Mouse (Mus musculus) forebrain, embryonic 13.5 days (tissue): ENCODE results near the gene Unc13c. TPM values are rescaled to one million over a fixed set of nuclear protein-coding genes. Genes with fewer than 3 reads are reported as not detected.
A peak's percentile ranks its signal among the peaks of the same experiment; 100 is the strongest.

ENCODE experiments used
- ATAC-seq: fragments of 200-750 bp; cut with Nextera tagmentation; 2 replicates; pipeline ENCODE4 v1.8.0; 2017
- H3K27ac ChIP-seq: fragments of 300-500 bp; sonication (generic); 2 replicates; pipeline ENCODE4 v1.5.1; 2015; ENCODE audit warnings: inconsistent platforms, mild to moderate bottlenecking, moderate library complexity
- H3K27me3 ChIP-seq: fragments of 300-500 bp; sonication (generic); 2 replicates; pipeline ENCODE4 v1.6.1; 2015; ENCODE audit warnings: mild to moderate bottlenecking, inconsistent platforms
- H3K36me3 ChIP-seq: fragments of 300-500 bp; sonication (generic); 2 replicates; pipeline ENCODE4 v1.6.1; 2015; ENCODE audit warnings: mild to moderate bottlenecking, inconsistent platforms; ENCODE audit not compliant: poor library complexity, severe bottlenecking
- H3K4me1 ChIP-seq: fragments of 300-500 bp; sonication (generic); 2 replicates; pipeline ENCODE4 v1.6.1; 2015; ENCODE audit warnings: inconsistent platforms
- H3K4me2 ChIP-seq: fragments of 300-500 bp; sonication (generic); 2 replicates; pipeline ENCODE4 v1.6.1; 2015; ENCODE audit warnings: inconsistent platforms, mild to moderate bottlenecking, moderate library complexity
- H3K4me3 ChIP-seq: fragments of 300-500 bp; sonication (generic); 2 replicates; pipeline ENCODE4 v1.5.1; 2015; ENCODE audit warnings: mild to moderate bottlenecking, inconsistent platforms
- H3K9ac ChIP-seq: fragments of 300-500 bp; sonication (generic); 2 replicates; pipeline ENCODE4 v1.6.1; 2015; ENCODE audit warnings: mild to moderate bottlenecking, inconsistent platforms
- H3K9me3 ChIP-seq: fragments of 300-500 bp; sonication (generic); replicated peaks from 2 replicates; pipeline ENCODE4 v1.6.1; 2016; ENCODE audit warnings: inconsistent platforms
- WGBS: fragments of 180-500 bp; shearing (Covaris S2); methylation state at CpG from one replicate; pipeline ENCODE4 v1.1.7; 2015; 5-methylcytosine and 5-hydroxymethylcytosine counted together
- polyA plus RNA-seq: library from polyadenylated mRNA; unstranded; fragments of >200 nt; fragmentation: Nextera tagmentation; extraction: Ambion mirVana; gene quantifications from 2 replicates; pipeline ENCODE4 v1.2.1, GENCODE M21; 2015

Gene Unc13c
- polyA plus RNA-seq, 1 experiment from 2014 or later: 0.87 TPM

DNA sequence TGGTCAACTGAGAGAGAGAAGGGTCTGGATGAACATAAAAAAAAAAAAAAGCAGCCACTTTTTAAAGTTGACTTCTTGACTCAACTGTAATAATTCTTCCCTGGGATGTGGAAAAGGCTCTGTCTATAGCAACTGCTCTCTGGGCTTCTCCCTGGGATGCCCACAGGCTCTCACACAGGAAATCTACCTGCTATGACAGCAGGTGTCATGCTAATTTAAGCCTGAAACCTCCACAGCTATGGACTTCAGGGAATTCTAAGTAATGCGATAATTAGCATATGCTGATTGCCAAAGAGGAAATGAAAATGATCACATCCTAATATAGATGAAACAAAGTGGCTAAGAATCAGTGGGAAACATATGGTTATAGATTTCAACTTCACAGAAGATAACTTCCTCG is 102.1 kb downstream of the Unc13c start:
- Histone ChIP-seq H3K4me1 (no peaks in the 10 kb centered on the region), H3K4me3 (no peak overlapping the region), H3K9ac (no peak overlapping the region), H3K27me3 (no peaks in the 10 kb centered on the region), H3K27ac (no peak overlapping the region), H3K9me3 (no peaks in the 10 kb centered on the region), H3K36me3 (no peaks in the 10 kb centered on the region), H3K4me2 (no peak overlapping the region)
- no peak for ATAC-seq
- WGBS: 86% methylated on average over 2 of the region's 2 CpGs

DNA sequence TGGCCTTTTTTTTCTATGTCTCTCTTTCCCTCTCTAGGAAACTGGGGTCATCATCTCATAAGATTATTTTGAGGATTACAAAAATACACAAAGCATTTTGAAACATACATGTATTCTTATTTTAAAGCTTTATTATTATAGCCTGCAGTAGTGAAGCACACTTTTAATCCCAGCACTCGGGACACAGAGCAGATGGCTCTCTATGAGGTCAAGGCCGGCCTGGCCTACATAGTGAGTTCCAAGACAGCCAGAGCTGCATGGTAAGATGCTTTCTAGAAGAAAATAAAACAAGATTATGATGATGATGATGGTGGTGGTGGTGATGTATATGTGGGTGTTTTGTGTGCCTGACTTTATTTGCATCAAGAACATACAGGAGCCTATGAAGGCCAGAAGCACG is 109.3 kb downstream of the Unc13c start:
- Histone ChIP-seq H3K9me3 (no peaks in the 10 kb centered on the region), H3K4me2 (no peak overlapping the region), H3K36me3 (no peaks in the 10 kb centered on the region), H3K27ac (no peak overlapping the region), H3K9ac (no peak overlapping the region), H3K4me3 (no peak overlapping the region), H3K4me1 (no peaks in the 10 kb centered on the region), H3K27me3 (no peaks in the 10 kb centered on the region)
- 87% methylated on average over 3 of the region's 3 CpGs for WGBS
- no peak for ATAC-seq

DNA sequence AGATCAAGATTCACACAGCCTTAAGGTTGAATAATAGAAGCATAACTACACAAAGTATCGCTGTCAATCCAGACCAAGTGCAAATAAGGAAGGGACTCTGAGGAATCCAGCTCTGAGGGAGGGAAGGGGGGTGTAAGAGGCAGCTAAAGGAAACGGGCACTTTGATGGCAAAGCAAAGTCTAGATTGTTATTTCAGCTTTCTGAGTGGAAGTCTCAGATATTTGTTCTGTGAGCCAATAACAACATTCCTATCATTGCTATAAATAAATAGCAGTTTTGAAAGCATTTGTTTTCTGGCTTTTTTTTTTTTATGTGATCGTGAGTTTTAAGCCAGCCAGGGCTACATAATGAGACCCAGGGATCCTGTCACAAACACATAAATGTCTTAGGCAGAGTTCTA is 114.5 kb downstream of the Unc13c start:
- Histone ChIP-seq H3K9ac (no peak overlapping the region), H3K4me3 (no peak overlapping the region), H3K9me3 (no peaks in the 10 kb centered on the region), H3K4me2 (no peak overlapping the region), H3K36me3 (no peaks in the 10 kb centered on the region), H3K4me1 (no peaks in the 10 kb centered on the region), H3K27ac (no peak overlapping the region), H3K27me3 (no peaks in the 10 kb centered on the region)
- ATAC-seq: no peak
- 73% methylated on average over 3 of the region's 3 CpGs for WGBS

DNA sequence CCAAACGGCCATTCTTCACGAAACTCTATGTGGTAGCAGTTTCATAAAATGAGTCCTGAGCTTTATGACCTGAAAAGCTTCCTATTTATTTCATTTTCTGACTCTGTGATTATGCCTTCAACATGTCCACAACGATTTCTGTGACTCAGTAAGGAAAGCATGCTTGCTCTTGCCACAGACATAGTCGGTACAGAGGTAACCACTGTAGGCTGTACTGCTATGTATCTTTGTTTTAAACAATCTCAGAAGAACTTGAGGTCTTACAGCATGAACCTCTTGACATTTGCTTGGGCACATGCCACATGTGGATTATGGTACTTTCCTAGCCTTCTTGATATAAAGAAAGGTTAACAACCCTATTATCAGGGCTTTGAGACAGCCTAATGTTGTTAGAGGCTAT is 162.1 kb downstream of the Unc13c start:
- H3K9me3 ChIP-seq: no peaks in the 10 kb centered on the region
- ATAC-seq: no peak

DNA sequence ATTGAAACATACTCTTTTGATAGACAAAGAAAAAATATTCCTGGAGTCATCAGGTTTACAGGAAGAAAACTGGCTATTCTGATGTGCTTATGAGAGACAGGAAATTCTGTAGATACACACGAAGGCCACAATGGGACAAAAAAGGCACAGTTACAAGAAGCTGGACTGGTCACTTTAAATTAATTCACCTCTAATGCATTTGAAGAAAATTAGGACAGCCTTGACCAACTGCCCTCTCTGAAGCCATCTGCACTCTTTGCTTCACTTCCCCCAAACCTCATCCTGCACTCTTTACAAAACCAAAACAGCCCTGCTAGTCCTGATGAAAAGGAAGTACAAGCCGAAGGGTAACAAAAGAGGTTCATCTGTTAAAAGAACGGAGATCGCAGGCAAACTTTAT is 194.2 kb downstream of the Unc13c start:
- H3K36me3 ChIP-seq: no peaks in the 10 kb centered on the region
- no peak overlapping the region for H3K4me3 ChIP-seq
- H3K9me3 ChIP-seq: no peaks in the 10 kb centered on the region
- WGBS: 53% methylated on average over 4 of the region's 4 CpGs
- no peak overlapping the region for H3K27ac ChIP-seq
- H3K27me3 ChIP-seq: no peaks in the 10 kb centered on the region
- no peaks in the 10 kb centered on the region for H3K4me1 ChIP-seq
- H3K4me2 ChIP-seq: no peak overlapping the region
- no peak for ATAC-seq
- no peak overlapping the region for H3K9ac ChIP-seq

More for the DNA sequence above, 162.1 kb downstream of the Unc13c start:
- H3K27ac ChIP-seq: no peak overlapping the region
- no peak overlapping the region for H3K4me3 ChIP-seq
- WGBS: 84% methylated on average over 4 of the region's 4 CpGs
- no peaks in the 10 kb centered on the region for H3K27me3 ChIP-seq
- H3K9ac ChIP-seq: no peak overlapping the region
- H3K4me1 ChIP-seq: no peaks in the 10 kb centered on the region
- H3K36me3 ChIP-seq: no peaks in the 10 kb centered on the region
- no peak overlapping the region for H3K4me2 ChIP-seq

DNA sequence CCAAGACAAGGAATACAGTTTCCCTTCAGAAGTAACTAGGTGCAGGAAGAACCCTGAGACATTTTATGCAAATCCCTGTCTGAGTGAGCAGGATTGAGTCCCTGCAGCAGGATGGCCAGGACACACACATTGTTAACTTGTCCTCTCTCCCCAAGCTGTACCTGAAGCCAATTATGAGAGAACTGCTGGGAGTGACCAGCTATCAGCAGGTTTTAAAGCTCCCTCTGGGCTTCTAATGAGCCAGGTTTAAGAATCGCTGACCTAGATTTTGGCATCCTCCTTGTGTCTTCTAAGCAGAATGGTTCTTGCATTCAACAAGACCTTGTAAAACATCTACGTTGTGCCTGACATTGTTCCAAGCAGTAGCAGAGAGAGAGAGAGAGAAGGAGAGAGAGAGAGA is 213.6 kb downstream of the Unc13c start:
- no peak overlapping the region for H3K9ac ChIP-seq
- no peak overlapping the region for H3K27ac ChIP-seq
- no peak overlapping the region for H3K4me3 ChIP-seq
- H3K36me3 ChIP-seq: no peaks in the 10 kb centered on the region
- H3K27me3 ChIP-seq: no peaks in the 10 kb centered on the region
- 58% methylated on average over 2 of the region's 2 CpGs for WGBS
- no peak overlapping the region for H3K4me2 ChIP-seq
- no peak for ATAC-seq
- H3K4me1 ChIP-seq: no peaks in the 10 kb centered on the region
- no peaks in the 10 kb centered on the region for H3K9me3 ChIP-seq

DNA sequence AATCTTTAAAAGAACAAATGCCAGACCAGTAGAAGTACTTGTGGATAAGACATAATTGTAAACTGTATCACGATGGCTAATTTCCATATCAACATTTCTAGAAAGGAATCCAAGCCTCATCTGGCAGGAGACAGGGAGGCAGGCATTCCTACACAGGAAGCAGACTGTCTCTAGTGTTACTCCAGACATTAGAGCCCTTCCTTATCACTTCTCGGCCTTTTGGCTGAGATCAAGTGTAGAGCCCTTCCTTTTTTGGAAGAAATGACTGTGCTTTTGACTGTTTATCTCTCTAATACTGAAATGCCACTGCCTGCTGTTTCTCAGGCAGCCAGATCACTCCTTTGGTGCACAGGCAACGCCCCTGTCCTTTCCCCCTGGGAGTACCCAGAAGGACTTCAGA is 215.3 kb downstream of the Unc13c start:
- WGBS: 69% methylated on average over 3 of the region's 3 CpGs
- Histone ChIP-seq H3K27me3 (no peaks in the 10 kb centered on the region), H3K4me1 (no peaks in the 10 kb centered on the region), H3K4me3 (no peak overlapping the region), H3K36me3 (no peaks in the 10 kb centered on the region), H3K9me3 (no peaks in the 10 kb centered on the region), H3K4me2 (no peak overlapping the region), H3K9ac (no peak overlapping the region), H3K27ac (no peak overlapping the region)
- no peak for ATAC-seq

DNA sequence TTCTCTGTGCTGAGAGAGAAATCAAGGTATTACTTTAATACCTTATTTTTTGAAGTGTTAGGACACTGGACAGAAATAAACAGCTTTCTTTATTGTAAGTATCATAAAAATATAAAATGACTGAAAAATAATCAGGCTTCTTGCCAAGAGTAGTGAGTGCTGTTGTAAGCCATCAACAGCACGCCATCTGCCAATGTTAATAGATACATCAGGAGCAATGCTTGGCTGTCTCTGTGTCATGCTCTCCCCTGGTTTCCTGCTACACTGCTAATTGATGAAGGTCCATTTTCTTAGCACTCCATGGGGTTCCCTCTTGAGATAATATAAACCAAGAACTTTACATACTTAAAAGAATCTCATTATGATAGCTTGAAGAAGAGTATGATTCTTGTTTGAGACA is 217.4 kb downstream of the Unc13c start:
- Histone ChIP-seq H3K4me3 (no peak overlapping the region), H3K4me2 (no peak overlapping the region), H3K36me3 (no peaks in the 10 kb centered on the region), H3K27me3 (no peaks in the 10 kb centered on the region), H3K27ac (no peak overlapping the region), H3K9ac (no peak overlapping the region), H3K4me1 (no peaks in the 10 kb centered on the region), H3K9me3 (no peaks in the 10 kb centered on the region)
- 75% methylated on average over 1 of the region's 1 CpGs for WGBS
- no peak for ATAC-seq

DNA sequence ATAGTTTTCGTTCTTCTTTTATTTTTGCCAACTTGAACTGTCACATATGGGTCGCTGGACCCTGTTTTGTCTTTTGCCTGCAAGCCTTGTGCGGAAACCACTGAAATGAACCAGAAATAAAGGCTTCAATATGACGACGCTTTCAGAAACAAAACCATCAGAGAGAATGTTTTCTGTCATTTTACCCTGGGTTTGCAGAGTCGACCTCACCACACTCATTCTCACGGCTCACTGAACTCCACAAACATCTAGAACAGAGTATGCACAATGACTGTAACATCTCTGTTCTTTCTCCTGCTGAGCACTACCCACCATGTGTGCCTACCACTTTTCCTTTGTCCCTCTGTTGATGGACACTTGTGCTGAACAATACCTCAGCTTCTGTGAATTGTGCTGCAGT is 234.3 kb downstream of the Unc13c start:
- H3K4me3 ChIP-seq: no peak overlapping the region
- WGBS: 74% methylated on average over 7 of the region's 7 CpGs
- no peak for ATAC-seq

DNA sequence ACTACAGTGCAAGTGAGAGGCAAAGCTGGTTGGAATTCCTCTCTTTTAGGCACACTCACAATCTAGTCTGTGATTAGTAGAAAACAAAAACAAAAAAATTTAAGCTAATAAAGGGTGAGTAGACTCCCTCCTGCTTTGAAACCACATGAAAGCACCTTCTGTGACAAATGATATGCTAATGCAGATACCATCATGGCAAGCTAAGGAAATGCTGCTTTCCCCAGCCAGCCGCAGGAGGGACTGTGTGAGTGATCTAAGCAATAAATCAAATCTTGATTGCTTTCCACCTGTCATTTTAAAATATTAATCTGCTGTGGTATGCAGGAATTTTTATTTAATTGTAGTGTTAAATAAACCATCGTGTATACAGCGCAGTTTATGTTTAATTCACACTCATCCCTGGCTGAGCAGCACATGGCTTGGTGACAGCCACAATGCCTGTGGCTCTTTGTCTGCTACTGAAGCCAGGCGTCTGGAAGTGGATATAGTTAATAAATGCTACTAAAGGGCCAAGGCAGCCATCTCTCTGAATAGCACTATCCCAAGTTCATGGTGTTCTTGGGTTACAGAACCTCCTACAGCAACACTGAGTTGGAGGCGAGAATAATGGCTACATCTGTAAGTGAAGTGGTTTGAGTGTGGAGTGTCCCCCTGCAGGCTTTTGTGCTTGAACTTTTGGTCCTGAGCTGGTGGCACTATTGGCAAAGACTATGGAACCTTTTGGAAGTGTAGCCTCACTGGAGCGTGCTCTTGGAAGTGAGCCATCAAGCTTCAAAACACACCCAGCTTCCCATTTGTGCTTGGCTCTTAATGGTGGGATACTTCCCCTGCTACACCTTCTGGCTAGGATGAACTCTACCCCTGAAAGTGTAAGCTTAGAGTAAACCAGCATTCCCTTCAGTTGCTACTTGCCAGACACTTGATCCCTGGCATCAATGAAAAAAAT is 242.8 kb downstream of the Unc13c start:
- H3K27me3 ChIP-seq: no peaks in the 10 kb centered on the region
- no peaks in the 10 kb centered on the region for H3K36me3 ChIP-seq
- H3K4me1 ChIP-seq: no peaks in the 10 kb centered on the region
- no peaks in the 10 kb centered on the region for H3K9me3 ChIP-seq
- 55% methylated on average over 6 of the region's 6 CpGs for WGBS
- peak; percentile 81 for ATAC-seq
- no peak overlapping the region for H3K4me3 ChIP-seq
- H3K9ac ChIP-seq: no peak overlapping the region
- H3K4me2 ChIP-seq: no peak overlapping the region
- no peak overlapping the region for H3K27ac ChIP-seq

More for the DNA sequence above, 234.3 kb downstream of the Unc13c start:
- no peak overlapping the region for H3K9ac ChIP-seq
- H3K27ac ChIP-seq: no peak overlapping the region
- H3K4me1 ChIP-seq: no peaks in the 10 kb centered on the region
- H3K9me3 ChIP-seq: no peaks in the 10 kb centered on the region
- no peaks in the 10 kb centered on the region for H3K27me3 ChIP-seq
- H3K4me2 ChIP-seq: no peak overlapping the region
- H3K36me3 ChIP-seq: no peaks in the 10 kb centered on the region

DNA sequence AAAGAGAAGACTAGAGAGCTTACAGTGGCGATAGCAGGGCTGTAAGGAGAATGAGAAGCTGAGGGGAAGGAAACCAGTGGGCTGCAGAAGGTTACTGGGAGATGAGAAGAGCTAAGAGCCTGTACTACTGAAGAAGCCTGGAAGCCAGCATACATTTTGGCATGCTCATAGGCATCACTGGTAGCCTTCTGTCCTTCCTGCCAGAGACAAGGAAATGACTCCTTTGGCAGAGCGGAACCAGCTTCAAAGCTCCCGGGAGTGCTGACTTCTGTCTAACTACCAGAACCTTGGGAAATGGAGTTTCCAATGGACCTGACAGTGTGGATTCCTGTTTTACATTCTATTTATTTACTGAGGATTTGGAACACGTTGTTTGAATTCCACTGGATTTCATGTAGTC is 244.0 kb downstream of the Unc13c start:
- H3K27ac ChIP-seq: no peak overlapping the region; the same call in 1 of the 2 replicates
- H3K27me3 ChIP-seq: no peaks in the 10 kb centered on the region
- no peaks in the 10 kb centered on the region for H3K4me1 ChIP-seq
- no peak overlapping the region for H3K4me2 ChIP-seq
- H3K9me3 ChIP-seq: no peaks in the 10 kb centered on the region
- H3K9ac ChIP-seq: no peak overlapping the region
- H3K4me3 ChIP-seq: no peak overlapping the region
- WGBS: 87% methylated on average over 4 of the region's 4 CpGs
- H3K36me3 ChIP-seq: no peaks in the 10 kb centered on the region
- no peak for ATAC-seq

DNA sequence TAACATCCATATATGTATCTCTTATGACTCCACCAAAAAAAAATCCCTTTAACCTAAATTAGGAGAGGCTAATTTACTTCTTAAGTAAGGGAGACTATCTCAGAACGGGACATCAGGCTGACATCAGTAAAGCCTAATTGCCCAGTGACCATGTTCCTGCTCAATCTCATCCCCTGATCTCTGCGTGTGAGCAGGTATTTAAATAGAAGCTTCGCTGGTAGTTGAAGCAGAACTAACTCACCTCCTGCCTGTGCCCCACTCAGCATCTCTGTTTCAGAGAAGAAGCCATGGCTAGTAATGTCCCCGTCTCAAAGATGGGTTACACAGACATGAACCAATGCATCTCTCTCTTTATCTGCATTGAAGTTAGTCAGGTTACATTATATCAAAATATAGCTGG is 255.3 kb downstream of the Unc13c start:
- no peak for ATAC-seq
- Histone ChIP-seq H3K36me3 (no peaks in the 10 kb centered on the region), H3K4me1 (no peaks in the 10 kb centered on the region), H3K27ac (no peak overlapping the region), H3K9me3 (no peaks in the 10 kb centered on the region), H3K4me2 (no peak overlapping the region), H3K4me3 (no peak overlapping the region), H3K27me3 (no peaks in the 10 kb centered on the region), H3K9ac (no peak overlapping the region)
- WGBS: 35% methylated on average over 4 of the region's 4 CpGs

DNA sequence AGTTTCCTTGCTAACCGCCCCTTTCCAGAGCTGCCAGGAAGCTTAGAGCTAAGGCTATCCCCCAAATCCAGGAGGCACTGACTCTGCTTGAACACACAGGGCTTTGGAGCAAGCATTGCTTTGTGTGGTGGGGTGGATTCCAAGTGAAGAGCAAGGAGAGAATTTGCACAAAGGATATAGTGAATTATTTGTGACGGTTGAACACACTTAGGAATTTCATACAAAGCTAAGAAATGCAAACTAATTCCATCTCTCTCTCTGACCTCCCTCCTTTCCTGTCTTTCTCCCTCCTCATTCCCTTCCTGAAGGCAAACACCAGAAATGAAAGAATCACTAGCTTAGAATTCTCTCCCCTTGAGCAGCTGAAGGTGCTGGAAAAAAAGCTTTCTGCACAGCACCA is 271.7 kb downstream of the Unc13c start:
- Histone ChIP-seq H3K9me3 (no peaks in the 10 kb centered on the region), H3K4me2 (no peak overlapping the region), H3K27me3 (no peaks in the 10 kb centered on the region), H3K4me1 (no peaks in the 10 kb centered on the region), H3K9ac (no peak overlapping the region), H3K27ac (no peak overlapping the region), H3K36me3 (no peaks in the 10 kb centered on the region), H3K4me3 (no peak overlapping the region)
- 49% methylated on average over 2 of the region's 2 CpGs for WGBS
- no peak for ATAC-seq
